Mouse (Mus musculus): Measurements from ENCODE around the gene Ccdc187.

DNA sequence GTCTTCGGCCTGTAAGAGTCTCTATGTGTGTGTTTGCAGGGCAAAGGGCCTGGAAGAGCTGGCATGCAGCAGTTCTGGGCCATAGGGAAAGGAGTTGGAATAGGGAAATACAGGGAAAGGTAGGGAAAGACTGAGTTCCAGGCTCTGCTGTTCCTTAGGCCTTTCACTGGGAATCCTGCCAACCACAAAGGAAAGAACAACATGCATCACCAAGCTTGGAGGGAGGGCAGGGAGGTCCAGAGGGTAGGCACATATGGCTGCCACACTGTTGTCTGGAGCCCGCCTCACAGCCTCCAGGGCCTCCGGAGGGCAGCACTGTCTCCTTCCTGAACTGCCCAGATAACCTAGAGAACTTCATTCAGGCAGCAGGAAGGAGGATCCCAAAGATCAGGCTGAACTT lies 70.4 kb downstream of the Ccdc187 start:
- 0 out of 2 replicates have a peak, but pooled peaks have one; percentile 3 for TF ChIP-seq CTCF (conservative IDR thresholded peaks at IDR 0.05; ENCODE audit: insufficient read depth, insufficient read length, low read depth, low read length)
- no peak for TF ChIP-seq POLR2A (IDR thresholded peaks at IDR 0.05; ENCODE audit: low read depth, low read length)

All from kidney, adult 2 months (tissue).